Mouse (Mus musculus) neural tube, embryonic 14.5 days (tissue): ENCODE measurements at regions not wholly inside any gene's neighbourhood (a gene's known extent, or its start where the extent isn't known, plus 50 kb on each side); places are given as distances from the start of the nearest gene placed in this dataset.
A peak's percentile ranks its signal among the peaks of the same experiment; 100 is the strongest.

ENCODE experiments used
- ATAC-seq: fragments of 200-750 bp; cut with Nextera tagmentation; 2 replicates; pipeline ENCODE4 v1.8.0; 2017; ENCODE audit warnings: low read depth, mild to moderate bottlenecking, moderate TSS enrichment, moderate library complexity
- H3K27ac ChIP-seq: fragments of 300-500 bp; sonication (generic); 2 replicates; pipeline ENCODE4 v1.5.1; 2014; ENCODE audit warnings: low read depth, mild to moderate bottlenecking, control low read depth, low read length, moderate library complexity, mixed read lengths
- H3K27me3 ChIP-seq: fragments of 300-500 bp; sonication (generic); 2 replicates; pipeline ENCODE4 v1.6.1; 2014; ENCODE audit warnings: low read length; ENCODE audit not compliant: control insufficient read depth, insufficient read depth
- H3K36me3 ChIP-seq: fragments of 300-500 bp; sonication (generic); 2 replicates; pipeline ENCODE4 v1.6.1; 2014; ENCODE audit warnings: low read length, mixed read lengths; ENCODE audit not compliant: control insufficient read depth, insufficient read depth
- H3K4me1 ChIP-seq: fragments of 300-500 bp; sonication (generic); 2 replicates; pipeline ENCODE4 v1.6.1; 2014; ENCODE audit warnings: low read length; ENCODE audit not compliant: control insufficient read depth, insufficient read depth
- H3K4me2 ChIP-seq: fragments of 300-500 bp; sonication (generic); 2 replicates; pipeline ENCODE4 v1.6.1; 2014; ENCODE audit warnings: mild to moderate bottlenecking, low read depth, low read length, control low read depth
- H3K4me3 ChIP-seq: fragments of 300-500 bp; sonication (generic); 2 replicates; pipeline ENCODE4 v1.5.1; 2014; ENCODE audit warnings: low read depth, low read length, control low read depth, mixed read lengths
- H3K9ac ChIP-seq: fragments of 300-500 bp; sonication (generic); replicated peaks from 2 replicates; pipeline ENCODE4 v1.6.1; 2014; ENCODE audit warnings: low read depth, mild to moderate bottlenecking, control low read depth, low read length, mixed read lengths
- H3K9me3 ChIP-seq: fragments of 300-500 bp; sonication (generic); 2 replicates; pipeline ENCODE4 v1.6.1; 2016; ENCODE audit warnings: low read length; ENCODE audit not compliant: control insufficient read depth
- WGBS: fragments of 180-500 bp; shearing (Covaris S2); extraction: QIAGEN DNeasy Blood & Tissue Kit; methylation state at CpG from one replicate; pipeline ENCODE4 v1.1.7; 2014; 5-methylcytosine and 5-hydroxymethylcytosine counted together

DNA sequence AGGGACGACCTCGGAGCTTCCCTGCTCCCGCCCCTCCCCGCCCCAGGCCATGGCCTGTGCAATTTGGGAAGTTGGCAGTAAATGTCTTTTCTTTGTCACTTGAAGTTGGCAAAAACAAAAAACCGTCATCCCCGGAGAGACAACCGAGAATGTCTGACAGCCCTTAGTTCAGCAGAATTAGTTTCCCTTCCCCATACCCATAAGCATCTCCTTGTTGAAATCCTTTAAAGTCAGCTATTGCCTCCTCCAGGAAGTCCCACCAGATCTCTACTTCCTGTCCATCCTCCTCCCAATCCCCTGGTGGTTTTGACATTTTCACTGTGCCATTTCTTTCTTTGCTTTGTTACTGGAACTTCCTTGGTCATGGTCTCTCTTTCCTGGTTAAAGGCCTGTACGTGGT, 54.8 kb downstream of the Foxb1 start:
- 0 out of 2 replicates have a peak, but pooled peaks cover 3% of the 10 kb centered on the region for H3K4me1 ChIP-seq
- no peak overlapping the region for H3K27ac ChIP-seq
- H3K9me3 ChIP-seq = no peaks in the 10 kb centered on the region
- WGBS = 39% methylated on average over 8 of the region's 8 CpGs
- H3K4me3 ChIP-seq = no peak overlapping the region
- no peak for ATAC-seq
- H3K36me3 ChIP-seq = no peaks in the 10 kb centered on the region
- no peak overlapping the region for H3K9ac ChIP-seq
- H3K4me2 ChIP-seq = no peak overlapping the region
- H3K27me3 ChIP-seq = no peaks in the 10 kb centered on the region

DNA sequence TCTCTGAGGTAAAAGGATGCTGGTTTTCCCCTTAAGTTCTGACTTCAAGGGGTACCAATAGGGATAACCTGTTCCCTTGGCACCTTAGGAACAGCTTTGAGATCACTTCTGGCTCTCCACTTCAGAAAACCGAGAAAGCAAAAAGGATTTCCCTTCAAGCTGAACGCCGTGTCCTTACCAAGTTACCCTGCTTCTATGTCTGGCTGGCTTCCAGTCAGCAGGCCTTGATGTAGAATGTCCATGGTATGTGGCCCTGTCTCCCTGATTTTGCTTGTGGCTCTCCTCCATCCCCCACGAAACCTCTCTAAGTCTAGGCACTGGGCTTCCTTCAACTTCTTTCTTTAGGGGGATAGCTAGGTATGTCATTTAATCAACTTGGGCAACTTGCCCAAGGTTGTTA, 55.7 kb downstream of the Foxb1 start:
- Histone ChIP-seq H3K27ac (no peak overlapping the region), H3K4me3 (no peak overlapping the region), H3K9ac (no peak overlapping the region), H3K4me1 (0 out of 2 replicates have a peak, but pooled peaks cover 3% of the 10 kb centered on the region), H3K36me3 (no peaks in the 10 kb centered on the region), H3K9me3 (no peaks in the 10 kb centered on the region), H3K27me3 (no peaks in the 10 kb centered on the region), H3K4me2 (no peak overlapping the region)
- 68% methylated on average over 4 of the region's 4 CpGs for WGBS
- no peak for ATAC-seq

DNA sequence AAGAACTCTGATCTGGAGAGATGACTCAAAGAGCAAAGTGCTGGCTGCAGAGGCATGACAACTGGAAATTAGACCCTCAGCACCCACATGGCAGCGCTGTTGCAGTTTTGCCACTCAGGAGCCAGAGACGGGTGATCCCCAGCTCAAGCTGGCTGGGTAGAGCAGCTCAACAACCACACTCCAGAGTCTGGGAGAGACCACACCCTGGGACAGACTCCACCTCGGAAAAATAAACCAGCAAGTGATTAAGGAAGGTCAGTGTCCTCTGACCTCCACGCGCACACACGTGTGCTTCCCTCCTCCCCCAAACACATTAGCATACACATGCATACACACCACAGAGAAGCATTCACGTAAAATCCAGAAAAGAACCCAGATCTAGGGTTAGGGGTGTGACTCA, 57.0 kb downstream of the Foxb1 start:
- WGBS = 75% methylated on average over 7 of the region's 7 CpGs
- no peaks in the 10 kb centered on the region for H3K36me3 ChIP-seq
- ATAC-seq = no peak
- no peak overlapping the region for H3K27ac ChIP-seq
- no peak overlapping the region for H3K4me2 ChIP-seq
- H3K27me3 ChIP-seq = no peaks in the 10 kb centered on the region
- no peaks in the 10 kb centered on the region for H3K9me3 ChIP-seq
- no peak overlapping the region for H3K4me3 ChIP-seq
- no peak overlapping the region for H3K9ac ChIP-seq
- H3K4me1 ChIP-seq = 0 out of 2 replicates have a peak, but pooled peaks cover 3% of the 10 kb centered on the region

- no peaks in the 10 kb centered on the region for H3K9me3 ChIP-seq
- WGBS = 92% methylated on average over 8 of the region's 8 CpGs
- H3K4me2 ChIP-seq = no peak overlapping the region
- H3K4me3 ChIP-seq = no peak overlapping the region
- H3K9ac ChIP-seq = no peak overlapping the region
- no peaks in the 10 kb centered on the region for H3K36me3 ChIP-seq
- no peak overlapping the region for H3K27ac ChIP-seq
- 0 out of 2 replicates have a peak, but pooled peaks cover 3% of the 10 kb centered on the region for H3K4me1 ChIP-seq
- ATAC-seq = no peak
- no peaks in the 10 kb centered on the region for H3K27me3 ChIP-seq
Measured at GRCm38 (mm10) chr9:69702156-69702928, 58.4 kb downstream of the Foxb1 start.

DNA sequence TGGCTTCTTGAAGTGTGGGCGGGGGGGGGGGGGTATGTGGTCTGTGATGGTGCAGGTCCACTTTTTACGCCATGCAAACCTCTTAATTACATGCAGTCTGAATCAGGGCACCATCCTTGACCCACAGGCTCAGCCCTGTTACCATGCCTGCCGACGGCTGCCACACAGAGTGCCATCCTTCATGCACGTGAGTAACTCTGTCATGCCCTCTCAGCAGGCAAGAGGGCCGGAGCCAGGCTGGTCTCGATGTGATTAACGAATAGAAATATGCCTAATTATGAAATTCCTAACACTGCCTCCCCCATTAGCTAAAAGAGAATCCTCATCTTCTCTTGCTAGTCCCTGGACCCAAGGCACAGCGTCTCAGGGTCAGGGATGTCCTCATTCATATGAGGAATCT, 60.0 kb downstream of the Foxb1 start:
- Histone ChIP-seq H3K27ac (no peak overlapping the region), H3K27me3 (no peaks in the 10 kb centered on the region), H3K4me2 (no peak overlapping the region), H3K9me3 (no peaks in the 10 kb centered on the region), H3K9ac (no peak overlapping the region), H3K4me1 (0 out of 2 replicates have a peak, but pooled peaks cover under 1% of the 10 kb centered on the region), H3K36me3 (no peaks in the 10 kb centered on the region), H3K4me3 (no peak overlapping the region)
- no peak for ATAC-seq
- WGBS = 57% methylated on average over 9 of the region's 9 CpGs

DNA sequence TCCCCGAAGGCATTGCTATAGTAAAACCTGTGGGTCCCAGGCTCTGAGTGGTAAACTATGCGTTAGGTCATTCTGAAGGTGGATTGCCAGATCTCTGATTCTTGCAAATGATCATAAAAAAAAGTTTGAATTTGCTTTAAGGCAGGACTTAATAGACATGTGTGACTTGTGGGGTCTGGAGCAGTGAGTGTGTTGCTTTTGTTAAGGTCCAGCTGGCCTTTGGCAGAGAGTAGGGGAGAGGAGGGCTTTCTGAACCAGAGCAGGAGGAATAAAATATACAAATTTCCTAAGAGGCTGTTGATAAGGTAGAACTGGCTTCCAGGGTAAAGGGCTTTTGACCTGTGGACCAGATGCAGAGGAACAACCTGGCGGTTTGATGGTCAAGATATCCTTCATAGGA, 69.0 kb downstream of the Foxb1 start:
- Histone ChIP-seq H3K4me2 (no peak overlapping the region), H3K4me3 (no peak overlapping the region), H3K36me3 (no peaks in the 10 kb centered on the region), H3K9ac (no peak overlapping the region), H3K27me3 (no peaks in the 10 kb centered on the region), H3K9me3 (no peaks in the 10 kb centered on the region), H3K27ac (no peak overlapping the region), H3K4me1 (0 out of 2 replicates have a peak, but pooled peaks cover 12% of the 10 kb centered on the region)
- ATAC-seq = no peak
- WGBS = 90% methylated on average over 3 of the region's 3 CpGs

DNA sequence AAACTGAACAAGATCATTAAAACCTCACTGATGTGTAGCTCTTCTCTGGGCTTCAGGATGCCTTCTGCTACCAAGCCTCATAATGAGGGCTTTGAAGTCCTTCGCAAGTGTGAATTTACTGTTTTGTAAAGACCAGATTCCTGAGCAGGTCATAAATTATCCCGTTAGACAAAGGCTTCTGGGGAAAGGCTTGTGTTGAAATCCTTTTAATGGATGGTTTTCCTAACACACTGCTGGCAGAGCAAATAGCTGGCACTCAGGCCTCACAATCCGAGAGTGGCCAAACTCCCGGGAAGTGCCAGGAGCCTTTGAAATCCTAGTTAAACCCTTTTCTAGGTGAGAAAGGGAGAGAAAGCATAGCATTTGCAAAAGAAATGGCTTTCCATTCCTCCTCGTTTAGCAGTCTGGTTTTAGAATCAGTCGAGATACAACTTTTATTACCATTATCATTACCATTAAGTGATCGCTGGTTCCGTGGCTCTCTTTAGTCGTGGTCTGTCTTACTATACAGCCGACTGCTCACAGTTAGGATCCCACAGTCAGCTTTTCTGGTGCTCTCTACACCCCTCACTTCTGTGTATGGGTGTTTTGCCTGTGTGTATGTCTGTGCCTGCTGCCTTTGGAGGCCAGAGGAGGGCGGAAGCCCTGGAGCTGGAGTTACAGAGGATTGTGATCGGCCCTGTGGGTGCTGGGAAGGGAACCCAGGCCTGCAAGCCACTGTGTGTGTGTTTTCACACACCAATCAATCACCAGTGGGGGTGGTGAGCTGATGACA, 73.2 kb downstream of the Foxb1 start:
- no peak overlapping the region for H3K4me2 ChIP-seq
- H3K36me3 ChIP-seq = no peaks in the 10 kb centered on the region
- 4% methylated on average over 12 of the region's 12 CpGs for WGBS
- H3K9me3 ChIP-seq = no peaks in the 10 kb centered on the region
- no peaks in the 10 kb centered on the region; the same call in 1 of the 2 replicates for H3K27me3 ChIP-seq
- ATAC-seq = peak; percentile 66
- no peak overlapping the region for H3K9ac ChIP-seq
- H3K4me3 ChIP-seq = no peak overlapping the region
- peak overlapping the region; percentile 50; the same call in 1 of the 2 replicates for H3K27ac ChIP-seq
- 0 out of 2 replicates have a peak, but pooled peaks cover 13% of the 10 kb centered on the region for H3K4me1 ChIP-seq

DNA sequence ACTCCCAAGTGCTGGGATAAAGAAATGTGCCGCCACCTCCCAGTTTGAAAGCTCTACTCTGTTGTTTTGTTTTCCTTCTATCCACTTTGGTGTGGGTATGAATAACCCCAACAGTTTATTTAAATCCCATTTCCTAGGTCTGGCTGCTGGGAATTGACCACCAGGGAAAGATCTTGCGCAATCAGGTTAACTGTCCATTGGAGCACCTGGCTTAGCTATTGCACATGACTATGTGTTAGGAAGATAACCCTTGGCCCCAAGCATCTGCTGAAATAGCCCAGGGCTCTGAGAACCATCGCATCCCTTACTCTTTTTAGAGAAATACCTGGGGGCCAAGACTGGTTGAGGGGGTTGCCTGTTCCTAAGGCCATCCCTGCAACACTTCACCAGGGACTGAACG, 74.0 kb downstream of the Foxb1 start:
- no peak overlapping the region for H3K4me3 ChIP-seq
- ATAC-seq = no peak
- no peaks in the 10 kb centered on the region for H3K9me3 ChIP-seq
- H3K4me1 ChIP-seq = 0 out of 2 replicates have a peak, but pooled peaks cover 13% of the 10 kb centered on the region
- H3K27ac ChIP-seq = no peak overlapping the region
- no peaks in the 10 kb centered on the region; the same call in 1 of the 2 replicates for H3K27me3 ChIP-seq
- no peak overlapping the region for H3K4me2 ChIP-seq
- H3K36me3 ChIP-seq = no peaks in the 10 kb centered on the region
- no peak overlapping the region for H3K9ac ChIP-seq
- 51% methylated on average over 4 of the region's 4 CpGs for WGBS

DNA sequence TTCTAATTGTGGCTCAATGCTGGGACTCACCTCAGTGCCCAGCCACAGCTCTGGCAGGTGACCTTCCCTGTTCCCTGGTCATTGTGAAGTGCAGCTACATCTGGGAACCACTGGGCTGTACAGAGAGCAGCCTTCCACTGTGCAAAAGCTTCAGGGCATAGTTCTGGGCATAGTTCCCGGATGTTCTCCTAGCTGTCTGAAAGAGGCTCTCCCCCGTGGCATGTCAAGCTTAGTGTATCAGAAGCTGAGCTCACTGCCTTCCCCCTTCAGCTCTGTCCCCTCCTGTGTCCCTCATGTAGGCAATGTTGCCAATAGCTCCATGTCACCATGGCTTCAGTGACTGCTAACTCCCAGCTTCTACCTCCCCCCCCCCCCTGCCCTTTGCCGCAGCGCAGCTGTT, 75.1 kb downstream of the Foxb1 start:
- Histone ChIP-seq H3K9ac (no peak overlapping the region), H3K27me3 (no peaks in the 10 kb centered on the region; the same call in 1 of the 2 replicates), H3K9me3 (no peaks in the 10 kb centered on the region), H3K4me1 (0 out of 2 replicates have a peak, but pooled peaks cover 13% of the 10 kb centered on the region), H3K27ac (no peak overlapping the region), H3K4me2 (no peak overlapping the region), H3K36me3 (no peaks in the 10 kb centered on the region), H3K4me3 (no peak overlapping the region)
- WGBS = 31% methylated on average over 4 of the region's 4 CpGs
- no peak for ATAC-seq
